Mouse (Mus musculus) CH12.LX (cell line): ENCODE data around the gene Anapc13.

Source experiments
- CHD1 ChIP-seq: IDR thresholded peaks from 2 replicates; pipeline ENCODE4 v1.6.1; 2012; ENCODE audit warnings: low read depth, low read length, improper control_type of control experiment, inconsistent platforms
- CTCF ChIP-seq, 2 experiments: IDR thresholded peaks in 1 of 2; conservative IDR thresholded peaks in 1 of 2; 2 replicates each; pipeline ENCODE4 v1.5.1; 2011 to 2012; ENCODE audit warnings: low read depth in 2 of 2, low read length in 2 of 2, improper control_type of control experiment in 1 of 2, inconsistent platforms in 1 of 2, mild to moderate bottlenecking in 1 of 2, moderate library complexity in 1 of 2
- MAZ ChIP-seq: IDR thresholded peaks from 2 replicates; pipeline ENCODE4 v1.6.1; 2012; ENCODE audit warnings: low read depth, mild to moderate bottlenecking, inconsistent platforms, low read length, improper control_type of control experiment, moderate library complexity
- POLR2A ChIP-seq: IDR thresholded peaks from 2 replicates; pipeline ENCODE4 v1.6.1; 2011; ENCODE audit warnings: low read depth, mild to moderate bottlenecking, improper control_type of control experiment, low read length
- RAD21 ChIP-seq: IDR thresholded peaks from 2 replicates; pipeline ENCODE4 v1.6.1; 2011; ENCODE audit warnings: low read depth, mild to moderate bottlenecking, low read length, improper control_type of control experiment, moderate library complexity
- USF1 ChIP-seq: IDR thresholded peaks from 2 replicates; pipeline ENCODE4 v1.6.1; 2014; ENCODE audit warnings: low read depth, mild to moderate bottlenecking, inconsistent platforms, low read length, improper control_type of control experiment

- TF ChIP-seq CTCF (conservative IDR thresholded peaks at IDR 0.05 in 1 of 2, IDR thresholded peaks at IDR 0.05 in 1 of 2; ENCODE audit: low read depth in 2 of 2, low read length in 2 of 2) (no peak), MAZ (no peak), POLR2A (no peak), RAD21 (no peak), USF1 (no peak), CHD1 (no peak)
Observed at GRCm38 (mm10) chr9:102643486-102644101, 17.5 kb downstream of the Anapc13 start.
